Mouse (Mus musculus): ENCODE results near the gene Mfn2.

GRCm38 (mm10) chr4:147895815-147896330, 8.6 kb downstream of the Mfn2 start:
- TF ChIP-seq CTCF (IDR thresholded peaks at IDR 0.05; ENCODE audit: control insufficient read depth, insufficient read depth, insufficient replicate concordance, low read depth, low read length) (no peak), POLR2A (IDR thresholded peaks at IDR 0.05; ENCODE audit: control insufficient read depth, low read depth, low read length) (no peak)
